Mouse (Mus musculus): ENCODE results near the gene Olfr560. TPM values are rescaled to one million over a fixed set of nuclear protein-coding genes. Genes with fewer than 3 reads are reported as not detected.

The Olfr560 gene
- under 1 TPM in 1 of 2 experiments, not detected in 1; 0.32 TPM for total RNA-seq (2021)
- long read RNA-seq, experiment 1: 0 reads
- long read RNA-seq, experiment 2: 0 reads

DNA sequence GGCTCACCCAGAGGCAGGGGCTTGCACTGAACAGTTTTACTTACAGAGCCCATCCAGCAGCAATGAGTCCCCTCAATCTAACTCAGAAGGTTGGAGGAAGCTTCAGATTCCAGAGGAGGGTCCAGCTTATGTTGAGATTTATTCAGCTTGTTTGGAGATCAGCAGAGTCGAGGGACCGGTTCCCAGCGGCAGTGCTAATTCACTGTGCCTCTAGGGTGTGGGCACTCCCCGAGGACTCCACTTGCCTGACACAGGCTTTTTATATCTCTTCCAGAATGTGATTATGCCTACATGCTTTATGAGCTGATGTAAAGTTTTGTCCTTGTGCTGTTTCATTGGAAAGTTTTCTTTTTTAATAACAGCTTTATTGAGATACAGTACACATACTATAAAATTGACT, at the start of gene Olfr560, which contains the start of gene Olfr78:
TSS of gene Olfr560 (minus strand) at position 101 of the 400 bp plus-strand sequence.
TSS of gene Olfr78 (minus strand) at position 206 of the 400 bp plus-strand sequence.
- intact Hi-C loops (cut with DNase I): no loop called here

DNA sequence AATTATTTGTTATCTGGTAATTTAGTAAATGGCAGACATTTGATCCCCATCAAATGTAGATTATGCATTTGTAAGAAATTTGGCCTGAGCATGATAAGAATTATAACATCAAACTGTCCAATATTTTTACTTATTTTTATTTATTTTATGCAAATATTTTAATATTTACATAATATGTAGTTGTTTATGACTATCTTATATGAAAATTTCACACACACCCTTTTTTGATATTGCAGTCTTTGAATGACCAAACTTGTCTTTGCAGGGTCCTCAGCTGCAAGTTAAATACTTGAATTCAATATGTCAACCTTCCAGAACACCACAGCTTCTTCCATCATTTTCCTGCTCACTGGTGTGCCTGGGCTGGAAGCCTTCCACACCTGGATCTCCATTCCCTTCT, 44.0 kb upstream of the Olfr560 start, which contains the start of gene Olfr564:
TSS of gene Olfr564 (plus strand) at position 301 of the 400 bp plus-strand sequence.
- no peak for DNase-seq
- intact Hi-C loops (cut with DNase I): no loop called here

More for the DNA sequence above, at the start of gene Olfr560, which contains the start of gene Olfr78:
- DNase-seq: no peak

DNA sequence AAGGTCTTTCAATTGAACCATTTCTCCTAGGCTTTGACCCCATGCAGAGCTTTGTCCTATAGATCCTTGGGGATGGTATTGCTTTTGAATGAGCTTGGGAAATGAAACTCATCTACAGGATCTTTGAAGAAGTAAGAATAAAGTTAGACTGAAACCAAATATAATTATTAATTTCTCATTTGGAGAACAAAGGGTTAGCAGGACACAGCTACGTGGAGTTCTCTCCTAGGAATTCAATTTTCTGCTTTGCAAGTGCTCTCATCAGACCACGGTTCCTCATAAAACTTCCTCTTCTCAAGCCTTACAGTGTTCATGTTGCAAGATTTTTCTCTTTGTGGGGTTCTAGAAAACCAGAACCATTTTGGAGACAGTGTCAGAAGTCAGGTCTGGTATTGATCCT, 11.8 kb upstream of the Olfr560 start, which contains the start of gene Olfr561:
TSS of gene Olfr561 (plus strand) at position 301 of the 400 bp plus-strand sequence.
- intact Hi-C loops (cut with DNase I): loop anchor here (5.0 kb wide), 1 partner anchor 41 kb away; no protein-coding TSS in a partner anchor
- no peak for DNase-seq

DNA sequence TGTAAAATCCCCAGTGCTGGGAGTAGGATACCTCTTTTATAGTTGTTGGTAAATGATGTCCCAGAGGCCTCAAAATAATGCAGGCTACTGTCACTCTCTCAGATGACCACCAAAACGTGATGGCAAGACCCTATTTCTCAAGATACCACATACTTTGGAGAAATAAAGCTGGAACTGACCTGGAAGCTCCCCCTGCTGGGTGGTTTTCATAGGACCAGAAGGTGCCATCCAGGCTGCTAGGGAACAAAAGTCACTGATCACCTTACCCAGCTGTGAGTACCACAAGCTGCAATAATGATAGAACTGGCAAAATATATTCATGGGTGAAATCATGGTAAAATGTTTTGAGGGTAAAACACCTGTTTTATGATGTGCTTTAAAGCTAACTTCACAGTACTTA, 7.1 kb downstream of the Olfr560 start:
- DNase-seq: peak in 1 of 2 experiments; percentile 5
- intact Hi-C loops (cut with DNase I): loop anchor here (5.0 kb wide), 1 partner anchor 240 kb away; no protein-coding TSS in a partner anchor

DNA sequence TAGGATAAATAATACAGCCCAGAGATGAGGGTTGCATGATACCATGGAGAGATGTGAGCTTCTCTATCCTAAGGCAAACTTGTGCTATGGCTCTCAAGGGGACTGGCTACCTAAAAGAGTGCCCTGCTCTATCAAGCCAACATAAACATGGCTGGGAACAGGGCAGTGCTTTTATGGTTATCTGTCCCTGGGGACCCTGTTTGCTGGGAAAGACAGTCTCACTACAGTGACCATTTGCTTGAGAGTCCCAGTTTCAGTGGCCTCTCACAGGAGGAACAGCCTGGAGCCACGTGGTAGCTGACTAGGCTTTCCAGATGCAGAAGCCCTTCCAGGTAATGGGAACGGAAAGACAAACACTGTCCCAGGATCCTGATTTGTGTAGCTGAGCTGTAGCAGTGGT, 21.5 kb downstream of the Olfr560 start:
- intact Hi-C loops (cut with DNase I): no loop called here
- DNase-seq: no peak

DNA sequence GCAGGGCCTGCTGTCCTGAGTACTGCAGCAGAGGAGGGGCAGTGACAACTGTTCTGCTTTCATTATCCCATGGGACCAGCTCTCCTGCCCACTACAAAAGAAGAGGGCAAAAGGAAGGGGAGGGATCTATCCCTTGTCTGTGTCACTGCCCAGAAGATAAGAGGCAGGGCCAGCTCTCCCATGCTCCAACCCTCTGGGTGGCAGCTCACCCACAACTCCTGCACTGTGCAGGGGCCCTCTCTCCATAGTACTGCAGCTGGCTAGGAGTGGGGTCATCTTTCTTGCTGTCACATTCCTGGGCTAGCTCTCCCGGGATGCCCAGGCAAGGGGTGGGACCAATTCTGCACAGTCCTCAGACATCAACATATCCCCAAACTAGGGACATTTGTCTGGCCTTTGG, 25.4 kb downstream of the Olfr560 start:
- intact Hi-C loops (cut with DNase I): no loop called here

DNA sequence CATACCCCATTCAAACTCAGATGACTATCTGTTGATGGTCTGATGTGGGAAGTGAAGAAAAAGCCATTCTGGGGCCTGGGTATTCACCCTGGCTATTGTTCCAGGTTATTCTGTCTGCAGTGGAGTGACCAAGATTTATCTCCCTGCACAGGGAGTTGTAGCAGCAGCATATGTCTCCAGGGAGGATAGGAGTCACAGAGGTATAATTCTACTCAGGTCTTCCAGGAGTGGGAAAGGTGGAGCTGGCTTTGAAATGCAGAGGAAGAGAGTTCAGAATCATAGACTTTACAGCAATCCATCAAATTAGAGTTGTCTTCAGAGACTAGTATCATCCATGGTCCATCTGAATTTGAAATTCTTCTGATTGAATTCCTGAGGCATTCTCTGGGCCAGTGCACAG, 31.8 kb downstream of the Olfr560 start, which contains the start of gene Olfr559:
TSS of gene Olfr559 (minus strand) at position 101 of the 400 bp plus-strand sequence.
- DNase-seq: no peak
- intact Hi-C loops (cut with DNase I): no loop called here

More for the DNA sequence above, 25.4 kb downstream of the Olfr560 start:
- DNase-seq: no peak

DNA sequence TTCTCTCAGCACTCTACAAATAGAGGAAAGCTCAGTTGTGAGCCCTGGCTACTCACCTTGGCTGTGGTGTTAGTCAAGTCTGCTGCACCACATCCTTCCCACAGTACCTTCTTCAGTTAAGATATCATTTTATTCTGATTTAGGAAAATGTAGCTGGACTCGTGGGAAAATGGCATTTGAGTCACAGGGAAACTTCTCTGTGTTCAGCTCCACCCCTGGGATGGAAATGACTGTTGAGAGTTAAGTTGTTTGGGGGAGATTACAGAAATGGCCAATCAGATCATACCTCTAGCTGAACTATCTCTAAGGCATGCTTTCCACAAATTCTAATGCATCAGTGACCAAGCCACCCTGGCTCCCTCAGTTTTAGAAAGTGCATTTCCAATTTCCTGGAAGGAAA, 40.2 kb downstream of the Olfr560 start, which contains the start of gene Olfr33:
TSS of gene Olfr33 (minus strand) at position 101 of the 400 bp plus-strand sequence.
- DNase-seq: no peak
- intact Hi-C loops (cut with DNase I): no loop called here

DNA sequence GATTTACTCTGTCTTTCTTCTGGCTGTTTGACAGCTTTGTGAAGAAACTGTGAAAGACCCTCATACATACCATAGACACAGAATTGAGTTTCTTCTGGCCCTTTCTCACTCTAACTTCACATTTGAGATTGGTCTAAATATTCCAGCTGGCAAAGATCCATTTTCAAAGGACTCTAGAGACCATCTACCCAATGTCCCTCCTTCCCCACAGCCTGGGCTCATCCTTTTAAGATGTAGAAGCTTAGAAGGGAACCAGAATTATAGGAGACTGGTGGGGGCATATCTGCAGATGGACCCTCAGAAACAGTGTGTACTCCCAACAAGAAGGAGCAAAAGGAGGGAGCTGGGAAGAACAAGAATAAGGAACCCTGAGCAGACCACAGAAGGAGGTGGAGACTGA, 57.3 kb downstream of the Olfr560 start, which contains the start of gene Olfr558:
TSS of gene Olfr558 (plus strand) at position 301 of the 400 bp plus-strand sequence.
- intact Hi-C loops (cut with DNase I): no loop called here
- DNase-seq: no peak

Other genes with a start within 250 kb of the Olfr560 start
- gene Olfr547, start 224.6 kb downstream of the Olfr560 start, total RNA-seq (2021): not detected
- not detected for gene Olfr548-ps1, start 218.5 kb downstream of the Olfr560 start, total RNA-seq (2021)
- gene Olfr549, start 209.5 kb downstream of the Olfr560 start, total RNA-seq (2021): not detected
- gene Trim21, start 193.9 kb downstream of the Olfr560 start, total RNA-seq (2021): 1 to 10 TPM; 6.1 to 7.7 TPM
- under 1 TPM; 0.17 to 0.37 TPM for gene Olfr550, start 187.9 kb downstream of the Olfr560 start, total RNA-seq (2021)
- not detected for gene Olfr551, start 167.5 kb downstream of the Olfr560 start, total RNA-seq (2021)
- gene Olfr552, start 161.6 kb downstream of the Olfr560 start, total RNA-seq (2021): under 1 TPM; 0.07 to 0.27 TPM
- gene Olfr553, start 141.1 kb downstream of the Olfr560 start, total RNA-seq (2021): not detected
- not detected for gene Olfr554, start 120.9 kb downstream of the Olfr560 start, total RNA-seq (2021)
- gene Olfr555, start 100.5 kb downstream of the Olfr560 start, total RNA-seq (2021): not detected
- gene Olfr556, start 94.5 kb downstream of the Olfr560 start, total RNA-seq (2021): not detected
- 1 to 10 TPM; 7.7 to 8.7 TPM for gene Trim68, start 72.0 kb downstream of the Olfr560 start, total RNA-seq (2021)
- not detected for gene Olfr557, start 63.5 kb downstream of the Olfr560 start, total RNA-seq (2021)
- gene Olfr558, start 57.2 kb downstream of the Olfr560 start, total RNA-seq (2021): 1 to 10 TPM; 4.8 to 5.1 TPM
- not detected for gene Olfr33, start 40.3 kb downstream of the Olfr560 start, total RNA-seq (2021)
- gene Olfr559, start 31.9 kb downstream of the Olfr560 start, total RNA-seq (2021): not detected
- 1 to 10 TPM; 1.6 to 2.1 TPM for gene Olfr78, start 105 bp upstream of the Olfr560 start, total RNA-seq (2021)
- not detected for gene Olfr561, start 11.9 kb upstream of the Olfr560 start, total RNA-seq (2021)
- not detected for gene Olfr564, start 44.1 kb upstream of the Olfr560 start, total RNA-seq (2021)
- gene Olfr566, start 99.4 kb upstream of the Olfr560 start, total RNA-seq (2021): not detected
- gene Olfr568, start 117.8 kb upstream of the Olfr560 start, total RNA-seq (2021): not detected
- gene Olfr569, start 131.5 kb upstream of the Olfr560 start, total RNA-seq (2021): not detected
- not detected for gene Olfr570, start 135.2 kb upstream of the Olfr560 start, total RNA-seq (2021)
- gene Olfr571, start 158.2 kb upstream of the Olfr560 start, total RNA-seq (2021): not detected
- not detected for gene Olfr572, start 165.0 kb upstream of the Olfr560 start, total RNA-seq (2021)
- gene Olfr573-ps1, start 183.2 kb upstream of the Olfr560 start, total RNA-seq (2021): not detected
- gene Olfr574, start 189.1 kb upstream of the Olfr560 start, total RNA-seq (2021): not detected
- gene Olfr575, start 199.4 kb upstream of the Olfr560 start, total RNA-seq (2021): not detected
- not detected for gene Olfr576, start 203.3 kb upstream of the Olfr560 start, total RNA-seq (2021)
- gene Olfr577, start 216.6 kb upstream of the Olfr560 start, total RNA-seq (2021): not detected
- not detected for gene Olfr578, start 230.0 kb upstream of the Olfr560 start, total RNA-seq (2021)

Data from heart, postnatal 14 days (tissue).